In genomic region chr9:42022318-42022717, GRCm38 (mm10) we compare ENCODE assay signal across 21 mouse cellular contexts.
DNase-seq lines count a peak whose midpoint lies in the region; ATAC-seq and TF ChIP-seq lines count a peak whose summit lies in the region.
"Had no signal": no experiment of that assay in that cellular context is flagged by ENCODE, and none has a peak within 500 bp of the region (broad histone marks: within the 10 kb centered on the region; RNA-seq: fewer than 3 reads in every experiment).

No protein-coding gene starts in this region.

- no peaks in the 10 kb centered on the region for H3K27me3 ChIP-seq in lung, embryonic 14.5 days (ENCODE audit: insufficient read depth, low read length)
- no peaks in the 10 kb centered on the region for H3K27me3 ChIP-seq in thymus, adult 2 months (ENCODE audit: control insufficient read depth, insufficient read depth, low read length)
- no peaks in the 10 kb centered on the region for H3K27me3 ChIP-seq in midbrain, embryonic 15.5 days (replicated peaks)
- peaks cover 55% of the 10 kb centered on the region for H3K27me3 ChIP-seq in midbrain, embryonic 10.5 days (ENCODE audit: low read depth, poor library complexity, severe bottlenecking)
- H3K27me3 ChIP-seq: embryonic facial prominence, embryonic 13.5 days; hindbrain, embryonic 12.5 days; intestine, embryonic 15.5 days; liver, embryonic 12.5 days had no signal

- H3K9ac ChIP-seq in lung, embryonic 14.5 days: no peak overlapping the region
- no peak overlapping the region for H3K9ac ChIP-seq in midbrain, embryonic 15.5 days
- H3K9ac ChIP-seq: embryonic facial prominence, embryonic 13.5 days; hindbrain, embryonic 12.5 days; intestine, embryonic 15.5 days; liver, embryonic 12.5 days had no signal

- H3K36me3 ChIP-seq in lung, embryonic 14.5 days (ENCODE audit: insufficient read depth): 0 out of 2 replicates have a peak, but pooled peaks cover 3% of the 10 kb centered on the region
- H3K36me3 ChIP-seq in thymus, adult 2 months (ENCODE audit: control insufficient read depth, insufficient read depth, low read length): no peaks in the 10 kb centered on the region
- H3K36me3 ChIP-seq in midbrain, embryonic 15.5 days (replicated peaks): no peaks in the 10 kb centered on the region
- no peaks in the 10 kb centered on the region for H3K36me3 ChIP-seq in midbrain, embryonic 10.5 days
- H3K36me3 ChIP-seq: limb, embryonic 10.5 days; liver, embryonic 12.5 days had no signal

- H3K4me2 ChIP-seq in lung, embryonic 14.5 days: no peak overlapping the region
- H3K4me2 ChIP-seq in midbrain, embryonic 15.5 days: no peak overlapping the region
- H3K4me2 ChIP-seq: embryonic facial prominence, embryonic 13.5 days; hindbrain, embryonic 12.5 days; intestine, embryonic 15.5 days; liver, embryonic 12.5 days had no signal

- 80% methylated on average over 12 of the region's 12 CpGs for WGBS in lung, embryonic 14.5 days
- 3% methylated on average over 12 of the region's 12 CpGs for WGBS in thymus, adult 2 months
- 92% methylated on average over 12 of the region's 12 CpGs for WGBS in midbrain, embryonic 15.5 days
- 93% methylated on average over 12 of the region's 12 CpGs for WGBS in midbrain, embryonic 10.5 days

- no peak for TF ChIP-seq CTCF in lung, embryonic 14.5 days (IDR thresholded peaks at IDR 0.05; ENCODE audit: low read depth)
- TF ChIP-seq CTCF in thymus, adult 2 months (IDR thresholded peaks at IDR 0.05; ENCODE audit: borderline replicate concordance, control insufficient read depth, extremely low read depth, insufficient read depth, low read length, poor library complexity): no peak

- 0 out of 2 replicates have a peak, but pooled peaks cover 5% of the 10 kb centered on the region for H3K4me1 ChIP-seq in lung, embryonic 14.5 days (ENCODE audit: insufficient read depth)
- H3K4me1 ChIP-seq in thymus, adult 2 months (replicated peaks; ENCODE audit: control insufficient read depth, insufficient read depth, low read length): peaks cover 39% of the 10 kb centered on the region
- no peaks in the 10 kb centered on the region for H3K4me1 ChIP-seq in midbrain, embryonic 15.5 days
- H3K4me1 ChIP-seq in midbrain, embryonic 10.5 days: peaks cover 26% of the 10 kb centered on the region
- H3K4me1 ChIP-seq: intestine, embryonic 15.5 days; liver, embryonic 12.5 days had no signal

- no peak for ATAC-seq in lung, embryonic 14.5 days (ENCODE audit: insufficient read depth)
- ATAC-seq in common myeloid progenitor, adult 5-6 weeks (replicated peaks; ENCODE audit: low read depth, poor library complexity, severe bottlenecking): peak; percentile 36
- no peak for ATAC-seq in midbrain, embryonic 15.5 days (replicated peaks)
- ATAC-seq: forebrain, embryonic 14.5 days; intestine, embryonic 15.5 days; liver, embryonic 12.5 days had no signal

- H3K9me3 ChIP-seq in lung, embryonic 14.5 days (ENCODE audit: low read depth, low read length): no peaks in the 10 kb centered on the region
- H3K9me3 ChIP-seq in midbrain, embryonic 15.5 days: no peaks in the 10 kb centered on the region
- no peaks in the 10 kb centered on the region for H3K9me3 ChIP-seq in midbrain, embryonic 10.5 days (replicated peaks)
- H3K9me3 ChIP-seq: embryonic facial prominence, embryonic 13.5 days; heart, embryonic 10.5 days; hindbrain, embryonic 12.5 days; intestine, embryonic 15.5 days; limb, embryonic 10.5 days; liver, embryonic 12.5 days had no signal

- no peak overlapping the region for H3K4me3 ChIP-seq in lung, embryonic 14.5 days (ENCODE audit: low read depth, low read length)
- H3K4me3 ChIP-seq in thymus, adult 2 months (ENCODE audit: control insufficient read depth, insufficient read depth, low read length): no peak overlapping the region
- no peak overlapping the region for H3K4me3 ChIP-seq in midbrain, embryonic 15.5 days
- no peak overlapping the region for H3K4me3 ChIP-seq in midbrain, embryonic 10.5 days
- H3K4me3 ChIP-seq: embryonic facial prominence, embryonic 13.5 days; heart, embryonic 10.5 days; hindbrain, embryonic 12.5 days; intestine, embryonic 15.5 days; limb, embryonic 10.5 days; liver, embryonic 12.5 days had no signal

- TF ChIP-seq POLR2A in thymus, adult 2 months (IDR thresholded peaks at IDR 0.05; ENCODE audit: control insufficient read depth, extremely low read depth, insufficient read depth, low read length, poor library complexity): no peak

- H3K27ac ChIP-seq in lung, embryonic 14.5 days (ENCODE audit: low read depth): peak overlapping the region; percentile 70; the same call in 1 of the 2 replicates
- H3K27ac ChIP-seq in thymus, adult 2 months (ENCODE audit: control insufficient read depth, insufficient read depth, low read length): peak overlapping the region; percentile 92
- H3K27ac ChIP-seq in midbrain, embryonic 15.5 days: no peak overlapping the region
- H3K27ac ChIP-seq in midbrain, embryonic 10.5 days (replicated peaks): no peak overlapping the region
- H3K27ac ChIP-seq: embryonic facial prominence, embryonic 13.5 days; heart, embryonic 10.5 days; hindbrain, embryonic 12.5 days; intestine, embryonic 15.5 days; limb, embryonic 10.5 days; liver, embryonic 12.5 days had no signal

- DNase-seq in lung, embryonic 14.5 days: no peak
- DNase-seq in lung, postnatal 4 days: no peak
- peak; percentile 92 for DNase-seq in A20 (ENCODE audit: low read depth, low spot score)
- peak; percentile 55 for DNase-seq in thymus, adult 2 months
- DNase-seq in midbrain, embryonic 10.5 days (ENCODE audit: low spot score): no peak
- no peak for DNase-seq in layer of hippocampus, postnatal 36 days
- DNase-seq: cerebellum, adult 9-11 months; heart, postnatal 10 days; kidney, adult 9 months; kidney, postnatal 36 days; layer of hippocampus, adult 9-11 months; right cerebral cortex, adult 18-20 months had no signal

Comparison
In these comparisons a context has a peak if more than half of its experiments do, and no peak if none do; other contexts are left out.
1. DNase-seq: peak in A20 (single experiment) and thymus, adult 2 months (single experiment); none in lung, embryonic 14.5 days (single experiment), lung, postnatal 4 days (0 of 2), midbrain, embryonic 10.5 days (single experiment) and layer of hippocampus, postnatal 36 days (0 of 2).
2. H3K27ac ChIP-seq: peak in lung, embryonic 14.5 days (single experiment) and thymus, adult 2 months (single experiment); none in midbrain, embryonic 15.5 days (single experiment) and midbrain, embryonic 10.5 days (single experiment).